Comparison of ENCODE assay signal across 8 mouse cellular contexts in the genomic region with DNA sequence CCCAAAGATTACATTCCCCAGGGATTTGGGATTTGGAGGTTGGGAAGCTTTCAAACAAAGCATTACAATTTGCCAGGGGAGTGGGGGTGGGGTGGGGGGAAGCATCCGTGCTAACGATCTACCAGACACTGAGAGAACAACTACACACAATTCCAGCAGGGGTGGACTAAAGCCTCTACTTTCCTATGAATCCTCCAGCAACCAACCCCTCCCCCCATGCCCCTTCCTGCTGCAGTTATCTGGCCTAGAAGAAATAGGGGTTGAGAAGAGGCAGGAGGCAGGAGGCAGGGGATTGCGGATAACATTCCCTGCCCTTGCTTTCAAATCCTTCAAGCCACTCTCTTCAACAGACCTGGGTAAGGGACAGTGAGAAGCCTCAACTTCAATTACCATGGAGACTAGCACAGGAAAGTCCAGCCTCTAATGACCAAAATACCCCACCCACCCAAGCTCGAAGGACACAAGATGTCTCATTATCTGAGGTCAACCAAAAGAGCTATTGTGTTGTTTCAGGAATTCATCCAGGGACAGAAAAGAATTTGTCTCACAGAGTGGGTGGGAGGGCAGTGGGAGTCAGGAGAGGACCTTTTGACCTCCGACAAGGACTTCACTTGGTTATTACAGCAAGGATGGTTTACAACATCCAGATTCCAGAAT. TPM values are rescaled to one million over a fixed set of nuclear protein-coding genes. Genes with fewer than 3 reads are reported as not detected.
DNase-seq lines count a peak whose midpoint lies in the region; ATAC-seq and TF ChIP-seq lines count a peak whose summit lies in the region.

No protein-coding gene starts in this region.

- H3K4me3 ChIP-seq in lung, embryonic 15.5 days, result no peak overlapping the region
- no peak overlapping the region for H3K4me3 ChIP-seq in embryonic facial prominence, embryonic 13.5 days
- no peak overlapping the region for H3K4me3 ChIP-seq in kidney, postnatal 0 days (replicated peaks; ENCODE audit: low read depth, low read length)
- H3K4me3 ChIP-seq in stomach, embryonic 16.5 days (replicated peaks; ENCODE audit: low read length), result no peak overlapping the region

- no peak overlapping the region for H3K9ac ChIP-seq in lung, embryonic 15.5 days
- H3K9ac ChIP-seq in embryonic facial prominence, embryonic 13.5 days, result 0 out of 2 replicates have a peak overlapping the region, but pooled peaks have one; percentile 27
- H3K9ac ChIP-seq in kidney, postnatal 0 days (ENCODE audit: low read depth, low read length), result no peak overlapping the region
- H3K9ac ChIP-seq in stomach, embryonic 16.5 days (ENCODE audit: low read length), result no peak overlapping the region

- H3K27me3 ChIP-seq in lung, embryonic 15.5 days, result no peaks in the 10 kb centered on the region
- H3K27me3 ChIP-seq in embryonic facial prominence, embryonic 13.5 days, result no peaks in the 10 kb centered on the region
- H3K27me3 ChIP-seq in kidney, postnatal 0 days (ENCODE audit: insufficient read depth, low read length), result no peaks in the 10 kb centered on the region
- no peaks in the 10 kb centered on the region for H3K27me3 ChIP-seq in stomach, embryonic 16.5 days (ENCODE audit: control insufficient read depth, insufficient read depth, low read length)

- peaks cover 15% of the 10 kb centered on the region for H3K4me1 ChIP-seq in lung, embryonic 15.5 days
- H3K4me1 ChIP-seq in embryonic facial prominence, embryonic 13.5 days, result peaks cover 28% of the 10 kb centered on the region
- no peaks in the 10 kb centered on the region for H3K4me1 ChIP-seq in kidney, postnatal 0 days (replicated peaks; ENCODE audit: insufficient read depth, low read length)
- peaks cover 13% of the 10 kb centered on the region for H3K4me1 ChIP-seq in stomach, embryonic 16.5 days (ENCODE audit: control insufficient read depth, insufficient read depth, low read length)

- TF ChIP-seq CTCF in kidney, postnatal 0 days (IDR thresholded peaks at IDR 0.05; ENCODE audit: low read depth), result no peak

- H3K27ac ChIP-seq in lung, embryonic 15.5 days, result peak overlapping the region; percentile 63
- peak overlapping the region; percentile 99 for H3K27ac ChIP-seq in embryonic facial prominence, embryonic 13.5 days
- H3K27ac ChIP-seq in kidney, postnatal 0 days, result peak overlapping the region; percentile 90
- peak overlapping the region; percentile 87 for H3K27ac ChIP-seq in stomach, embryonic 16.5 days (ENCODE audit: low read length)

- H3K4me2 ChIP-seq in lung, embryonic 15.5 days, result no peak overlapping the region
- H3K4me2 ChIP-seq in embryonic facial prominence, embryonic 13.5 days, result peak overlapping the region; percentile 52
- H3K4me2 ChIP-seq in kidney, postnatal 0 days (ENCODE audit: low read length), result peak overlapping the region; percentile 17; the same call in 1 of the 2 replicates
- no peak overlapping the region; the same call in 1 of the 2 replicates for H3K4me2 ChIP-seq in stomach, embryonic 16.5 days (ENCODE audit: low read depth, low read length)

- H3K9me3 ChIP-seq in lung, embryonic 15.5 days, result no peaks in the 10 kb centered on the region
- H3K9me3 ChIP-seq in embryonic facial prominence, embryonic 13.5 days, result no peaks in the 10 kb centered on the region
- no peaks in the 10 kb centered on the region for H3K9me3 ChIP-seq in kidney, postnatal 0 days (replicated peaks; ENCODE audit: low read length)
- no peaks in the 10 kb centered on the region for H3K9me3 ChIP-seq in stomach, embryonic 16.5 days (replicated peaks; ENCODE audit: control insufficient read depth, low read length)

- DNase-seq in lung, postnatal 14 days, result no peak
- no peak for DNase-seq in kidney, postnatal 0 days (ENCODE audit: low spot score)
- DNase-seq in ovary, adult 18-20 months (ENCODE audit: low spot score), result no peak
- no peak for DNase-seq in adrenal gland, adult 2 months
- no peak for DNase-seq in left cerebral cortex, adult 11 months (ENCODE audit: low spot score)

- 32% methylated on average over 5 of the region's 5 CpGs for WGBS in lung, embryonic 15.5 days
- WGBS in embryonic facial prominence, embryonic 13.5 days, result 16% methylated on average over 5 of the region's 5 CpGs
- WGBS in kidney, postnatal 0 days, result 29% methylated on average over 5 of the region's 5 CpGs
- 19% methylated on average over 5 of the region's 5 CpGs for WGBS in stomach, embryonic 16.5 days

- ATAC-seq in lung, embryonic 15.5 days (ENCODE audit: borderline replicate concordance, extremely low read depth, low FRiP score, low TSS enrichment), result no peak
- no peak for ATAC-seq in embryonic facial prominence, embryonic 13.5 days (ENCODE audit: insufficient number of reproducible peaks, insufficient read depth, low FRiP score, low TSS enrichment, low read depth)
- peak; percentile 60; the same call in 1 of the 2 replicates for ATAC-seq in kidney, postnatal 0 days (replicated peaks; ENCODE audit: low FRiP score, low read depth)
- ATAC-seq in stomach, embryonic 16.5 days (ENCODE audit: insufficient read depth, low FRiP score), result 0 out of 2 replicates have a peak, but pooled peaks have one; percentile 38

- no peaks in the 10 kb centered on the region for H3K36me3 ChIP-seq in lung, embryonic 15.5 days
- no peaks in the 10 kb centered on the region for H3K36me3 ChIP-seq in embryonic facial prominence, embryonic 13.5 days
- H3K36me3 ChIP-seq in kidney, postnatal 0 days (ENCODE audit: insufficient read depth, low read length), result no peaks in the 10 kb centered on the region
- H3K36me3 ChIP-seq in stomach, embryonic 16.5 days (ENCODE audit: control insufficient read depth, insufficient read depth, low read length), result no peaks in the 10 kb centered on the region

RNA-seq across cellular contexts. Expression of a gene that starts 48.5 kb away (rescaled TPM):
- polyA plus RNA-seq in lung, embryonic 15.5 days (2015; fragmentation: Nextera tagmentation; extraction: Ambion mirVana), result 726 and 742 TPM in 2 replicates
- polyA plus RNA-seq in embryonic facial prominence, embryonic 13.5 days (2015; fragmentation: Nextera tagmentation; extraction: Ambion mirVana), result 820 and 892 TPM in 2 replicates
- polyA plus RNA-seq in kidney, postnatal 0 days (2015; fragmentation: Nextera tagmentation; extraction: Ambion mirVana), result 306 and 344 TPM in 2 replicates
- 1,169 and 1,212 TPM in 2 replicates for polyA plus RNA-seq in stomach, embryonic 16.5 days (2015; fragmentation: Nextera tagmentation; extraction: Ambion mirVana)
- 100 to 1,000 TPM in 1 of 2 experiments, 10 to 100 TPM in 1; 56.3 to 121 TPM for total RNA-seq in adrenal gland, adult 2 months (2021)
- polyA plus RNA-seq in adrenal gland, adult 2 months (2012; rRNA removed), result 41.9 and 43.7 TPM in 2 replicates

Comparison
In these comparisons a context has a peak if more than half of its experiments do, and no peak if none do; other contexts are left out.
1. ATAC-seq: peak in kidney, postnatal 0 days (single experiment) and stomach, embryonic 16.5 days (single experiment); none in lung, embryonic 15.5 days (single experiment) and embryonic facial prominence, embryonic 13.5 days (single experiment).
2. H3K4me2 ChIP-seq: peak in embryonic facial prominence, embryonic 13.5 days (single experiment) and kidney, postnatal 0 days (single experiment); none in lung, embryonic 15.5 days (single experiment) and stomach, embryonic 16.5 days (single experiment).
3. Peak in every context shown above with its lines, with median percentiles within 50 percentile points of each other: H3K27ac ChIP-seq.